Mouse (Mus musculus) liver, postnatal 0 days (tissue): Measurements from ENCODE around the gene Mrpl55. TPM values are rescaled to one million over a fixed set of nuclear protein-coding genes. Genes with fewer than 3 reads are reported as not detected.
"Not testable (repeated sequence)": the region's sequence is repeated elsewhere in the genome, so short reads cannot be mapped to it uniquely, and the experiment has no call there.

Source experiments
- ATAC-seq: fragments of 200-750 bp; cut with Nextera tagmentation; 2 replicates; pipeline ENCODE4 v1.8.0; 2017; ENCODE audit warnings: mild to moderate bottlenecking, moderate library complexity
- DNase-seq: peaks from one replicate; pipeline ENCODE4 v3.0.0-alpha.2; 2016
- H3K27ac ChIP-seq: fragments of 300-500 bp; sonication (generic); 2 replicates; pipeline ENCODE4 v1.5.1; 2014; ENCODE audit warnings: antibody characterized with exemption, moderate library complexity, mild to moderate bottlenecking, low read depth
- H3K27me3 ChIP-seq: fragments of 300-500 bp; sonication (generic); 2 replicates; pipeline ENCODE4 v1.6.1; 2014; ENCODE audit warnings: low read length, control low read depth, mixed read lengths; ENCODE audit not compliant: insufficient read depth
- H3K36me3 ChIP-seq: fragments of 300-500 bp; sonication (generic); replicated peaks from 2 replicates; pipeline ENCODE4 v1.6.1; 2014; ENCODE audit warnings: mild to moderate bottlenecking, control low read depth, low read length, moderate library complexity, mixed read lengths; ENCODE audit not compliant: insufficient read depth
- H3K4me1 ChIP-seq: fragments of 300-500 bp; sonication (generic); 2 replicates; pipeline ENCODE4 v1.6.1; 2014; ENCODE audit warnings: antibody characterized with exemption, mild to moderate bottlenecking, control low read depth; ENCODE audit not compliant: insufficient read depth
- H3K4me2 ChIP-seq: fragments of 300-500 bp; sonication (generic); 2 replicates; pipeline ENCODE4 v1.6.1; 2014; ENCODE audit warnings: low read depth, mild to moderate bottlenecking, low read length, moderate library complexity, mixed read lengths
- H3K4me3 ChIP-seq: fragments of 300-500 bp; sonication (generic); 2 replicates; pipeline ENCODE4 v1.5.1; 2014; ENCODE audit warnings: low read depth, low read length
- H3K9ac ChIP-seq: fragments of 300-500 bp; sonication (generic); replicated peaks from 2 replicates; pipeline ENCODE4 v1.6.1; 2014; ENCODE audit warnings: mild to moderate bottlenecking, moderate library complexity
- H3K9me3 ChIP-seq: fragments of 300-500 bp; sonication (generic); 2 replicates; pipeline ENCODE4 v1.6.1; 2016; ENCODE audit warnings: mild to moderate bottlenecking, control low read depth, low read length, mixed read lengths
- CTCF ChIP-seq: sonication (generic); IDR thresholded peaks from 2 replicates; pipeline ENCODE4 v1.5.1; 2016; ENCODE audit warnings: antibody characterized with exemption, low read depth
- EP300 ChIP-seq: IDR thresholded peaks from 2 replicates; pipeline ENCODE4 v1.6.1; 2016; ENCODE audit warnings: antibody characterized with exemption, low read depth, mild to moderate bottlenecking
- WGBS: fragments of 180-500 bp; shearing (Covaris S2); extraction: QIAGEN DNeasy Blood & Tissue Kit; methylation state at CpG from one replicate; pipeline ENCODE4 v1.1.7; 2014; ENCODE audit not compliant: insufficient replicate concordance; 5-methylcytosine and 5-hydroxymethylcytosine counted together
- polyA plus RNA-seq: library from polyadenylated mRNA; unstranded; fragments of >200 nt; fragmentation: Nextera tagmentation; extraction: Ambion mirVana; gene quantifications from 2 replicates; pipeline ENCODE4 v1.2.1, GENCODE M21; 2015

Mrpl55 gene
- polyA plus RNA-seq, 1 experiment from 2014 or later = 65.2 TPM

- no peaks in the 10 kb centered on the region for H3K9me3 ChIP-seq
- WGBS = under 1% methylated on average over 67 of the region's 67 CpGs
- DNase-seq = peak; percentile 96
These were observed 6.0 kb downstream of the Mrpl55 start, which contains the start of gene 2310033P09Rik for GRCm38 (mm10) chr11:59208153-59208831. Gene 2310033P09Rik (plus strand): TSS chr11:59208321.

GRCm38 (mm10) chr11:59209003-59209441, 6.7 kb downstream of the Mrpl55 start:
- H3K27me3 ChIP-seq = no peaks in the 10 kb centered on the region
- H3K9ac ChIP-seq = peak overlapping the region; percentile 87
- no peaks in the 10 kb centered on the region for H3K9me3 ChIP-seq
- H3K4me2 ChIP-seq = peak overlapping the region; percentile 95
- WGBS = 11% methylated on average over 18 of the region's 18 CpGs
- ATAC-seq (peak; percentile 72), DNase-seq (peak; percentile 84)
- peak overlapping the region; percentile 90 for H3K4me3 ChIP-seq
- H3K4me1 ChIP-seq = peaks cover 20% of the 10 kb centered on the region
- TF ChIP-seq CTCF (peak; percentile 92), EP300 (no peak)
- H3K36me3 ChIP-seq = peaks cover 54% of the 10 kb centered on the region
- peak overlapping the region; percentile 97 for H3K27ac ChIP-seq

More at GRCm38 (mm10) chr11:59208153-59208831, 6.0 kb downstream of the Mrpl55 start, which contains the start of gene 2310033P09Rik:
- Histone ChIP-seq H3K27me3 (no peaks in the 10 kb centered on the region), H3K36me3 (peaks cover 54% of the 10 kb centered on the region), H3K9ac (peak within 1 kb of the TSS; percentile 87), H3K27ac (peak within 1 kb of the TSS; percentile 97), H3K4me1 (peaks cover 19% of the 10 kb centered on the region), H3K4me2 (peak within 1 kb of the TSS; percentile 95), H3K4me3 (peak within 1 kb of the TSS; percentile 90)
- TF ChIP-seq CTCF = no peak
- no peak for TF ChIP-seq EP300
- ATAC-seq = peak; percentile 84

- no peak for ATAC-seq
- no peaks in the 10 kb centered on the region for H3K27me3 ChIP-seq
- peak overlapping the region; percentile 97; the same call in 1 of the 2 replicates for H3K27ac ChIP-seq
- no peak overlapping the region for H3K9ac ChIP-seq
- no peak for TF ChIP-seq CTCF
- TF ChIP-seq EP300 = no peak
- peak overlapping the region; percentile 90; the same call in 1 of the 2 replicates for H3K4me3 ChIP-seq
- H3K9me3 ChIP-seq = no peaks in the 10 kb centered on the region
- WGBS = 77% methylated on average over 5 of the region's 5 CpGs
- peaks cover 22% of the 10 kb centered on the region for H3K4me1 ChIP-seq
- DNase-seq = no peak
- peak overlapping the region; percentile 95 for H3K4me2 ChIP-seq
- peaks cover 54% of the 10 kb centered on the region for H3K36me3 ChIP-seq
These were observed 7.3 kb downstream of the Mrpl55 start for GRCm38 (mm10) chr11:59209580-59209979.

- no peak for ATAC-seq
- Histone ChIP-seq H3K9ac (no peak overlapping the region), H3K27me3 (no peaks in the 10 kb centered on the region), H3K4me1 (peaks cover 22% of the 10 kb centered on the region), H3K27ac (no peak overlapping the region), H3K4me2 (no peak overlapping the region), H3K36me3 (peaks cover 55% of the 10 kb centered on the region), H3K9me3 (no peaks in the 10 kb centered on the region), H3K4me3 (no peak overlapping the region)
- 83% methylated on average over 4 of the region's 4 CpGs for WGBS
- TF ChIP-seq CTCF = no peak
- TF ChIP-seq EP300 = no peak
- no peak for DNase-seq
These were observed 7.7 kb downstream of the Mrpl55 start for GRCm38 (mm10) chr11:59210020-59210419.

GRCm38 (mm10) chr11:59211561-59211960, 9.3 kb downstream of the Mrpl55 start:
- Histone ChIP-seq H3K4me1 (peaks cover 27% of the 10 kb centered on the region), H3K36me3 (peaks cover 44% of the 10 kb centered on the region)
- whole genome bisulfite sequencing = 77% methylated on average over 6 of the region's 9 CpGs
- not testable (repeated sequence) for H3K4me3 ChIP-seq, H3K9me3 ChIP-seq, H3K9ac ChIP-seq, ATAC-seq, H3K27me3 ChIP-seq, H3K27ac ChIP-seq, H3K4me2 ChIP-seq, DNase-seq

- Histone ChIP-seq H3K4me1 (peaks cover 27% of the 10 kb centered on the region), H3K36me3 (peaks cover 43% of the 10 kb centered on the region)
- not testable (repeated sequence) for ATAC-seq, H3K27me3 ChIP-seq, H3K4me2 ChIP-seq, H3K9ac ChIP-seq, DNase-seq, H3K9me3 ChIP-seq, H3K27ac ChIP-seq, H3K4me3 ChIP-seq
- WGBS = 29% methylated on average over 12 of the region's 12 CpGs
These were observed 10.0 kb downstream of the Mrpl55 start for GRCm38 (mm10) chr11:59212320-59212719.
